In the genomic region with DNA sequence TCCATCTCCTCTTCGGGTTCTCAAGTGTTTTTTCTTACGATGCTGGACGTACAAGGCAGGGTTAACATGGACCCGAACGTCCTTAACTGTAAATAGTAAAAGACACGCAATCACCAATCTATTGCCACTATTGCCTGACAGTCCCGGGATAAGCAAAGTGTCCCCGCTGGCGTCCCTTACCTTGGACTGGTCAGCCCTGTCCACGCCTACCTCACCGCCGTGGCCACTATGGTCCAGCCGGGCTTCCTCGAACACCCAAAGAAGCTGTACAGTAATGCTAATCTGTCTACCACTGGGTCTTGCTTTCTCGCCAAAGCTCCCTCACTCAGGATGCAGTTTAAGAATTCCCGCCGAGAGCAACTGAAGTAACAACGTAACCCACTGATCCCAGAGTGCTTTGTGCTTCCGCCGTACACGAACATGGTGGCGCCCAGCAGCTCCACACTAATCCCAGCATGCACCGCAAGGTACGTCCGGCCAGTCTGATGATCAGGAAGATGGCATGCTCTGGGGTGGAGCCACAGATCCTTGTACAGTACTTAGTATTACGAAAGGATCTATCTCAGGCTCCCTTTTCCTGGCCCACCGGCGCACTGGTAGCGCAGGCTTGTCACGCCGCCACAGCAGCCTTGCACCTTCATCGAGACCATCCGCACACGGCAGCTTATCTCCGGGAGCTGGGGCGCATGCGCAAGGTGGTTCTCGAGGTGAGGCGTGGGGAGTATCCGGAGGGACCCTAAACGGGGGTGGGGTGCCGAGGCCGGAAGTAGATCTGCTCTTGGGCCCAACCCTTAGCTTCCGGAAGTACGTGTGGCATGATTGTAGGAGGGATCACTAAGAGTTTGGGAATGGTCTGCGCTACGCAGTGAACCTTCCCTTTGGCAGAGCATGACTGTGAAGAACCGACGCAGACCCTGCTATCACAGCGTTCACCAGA, we compare ENCODE assay signal across 1 mouse cellular context.
A peak's percentile ranks its signal among the peaks of the same experiment; 100 is the strongest.
TF ChIP-seq lines count a peak whose summit lies in the region.

A gene (plus strand): TSS at position 456 of the 937 bp plus-strand sequence.
A gene (minus strand): TSS at position 723 of the 937 bp plus-strand sequence.

TF ChIP-seq in MEL, 35 proteins besides CTCF, POLR2A, EP300 and RAD21 (continued from another document):
- TF ChIP-seq MYB (IDR thresholded peaks at IDR 0.05; ENCODE audit: low read depth, low read length) (peak; percentile 95), USF2 (IDR thresholded peaks at IDR 0.05; ENCODE audit: borderline replicate concordance in 1 of 2, insufficient read depth in 1 of 2, low read depth in 1 of 2, low read length in 2 of 2) (no peak), BHLHE40 (IDR thresholded peaks at IDR 0.05; ENCODE audit: borderline replicate concordance, low read depth, low read length) (no peak), ZMIZ1 (IDR thresholded peaks at IDR 0.05; ENCODE audit: low read depth, low read length) (peak; percentile 67; the same call in 1 of the 2 replicates), ZNF384 (IDR thresholded peaks at IDR 0.05; ENCODE audit: low read depth, low read length) (no peak), ELF1 (IDR thresholded peaks at IDR 0.05; ENCODE audit: low read depth, low read length) (peak; percentile 99), ZKSCAN1 (IDR thresholded peaks at IDR 0.05; ENCODE audit: low read depth, low read length) (no peak), NELFE (IDR thresholded peaks at IDR 0.05; ENCODE audit: low read depth, low read length) (peak; percentile 82), E2F4 (IDR thresholded peaks at IDR 0.05; ENCODE audit: borderline replicate concordance, low read depth, low read length) (peak; percentile 98), SMC3 (IDR thresholded peaks at IDR 0.05; ENCODE audit: low read depth, low read length) (no peak), GABPA (IDR thresholded peaks at IDR 0.05; ENCODE audit: low read depth, low read length) (no peak), POLR2AphosphoS2 (IDR thresholded peaks at IDR 0.05; ENCODE audit: low read length) (peak; percentile 42; the same call in 1 of the 2 replicates), NRF1 (IDR thresholded peaks at IDR 0.05; ENCODE audit: insufficient read depth, low read depth, low read length, poor library complexity, severe bottlenecking) (peak; percentile 99), POLR2AphosphoS5 (IDR thresholded peaks at IDR 0.05; ENCODE audit: borderline replicate concordance, low read depth, low read length) (peak; percentile 30; the same call in 1 of the 2 replicates), HCFC1 (IDR thresholded peaks at IDR 0.05; ENCODE audit: low read depth, low read length) (peak; percentile 96), CHD1 (IDR thresholded peaks at IDR 0.05; ENCODE audit: low read depth, low read length) (0 out of 2 replicates have a peak, but pooled peaks have one; percentile 5), MXI1 (IDR thresholded peaks at IDR 0.05; ENCODE audit: low read depth, low read length) (peak; percentile 78), MYC (IDR thresholded peaks at IDR 0.05; ENCODE audit: low read depth, low read length) (peak; percentile 92), GATA1 (IDR thresholded peaks at IDR 0.05; ENCODE audit: low read depth, low read length) (peak; percentile 58; the same call in 1 of the 2 replicates), TAL1 (IDR thresholded peaks at IDR 0.05; ENCODE audit: low read length) (no peak), TBP (IDR thresholded peaks at IDR 0.05; ENCODE audit: low read depth, low read length) (peak; percentile 84), CHD2 (IDR thresholded peaks at IDR 0.05; ENCODE audit: low read length) (no peak), MAFK (IDR thresholded peaks at IDR 0.05; ENCODE audit: borderline replicate concordance, low read depth, low read length) (no peak), RCOR1 (IDR thresholded peaks at IDR 0.05; ENCODE audit: low read depth, low read length) (no peak)
